Mouse (Mus musculus) forebrain, embryonic 11.5 days (tissue): ENCODE results near the gene Impdh1. TPM values are rescaled to one million over a fixed set of nuclear protein-coding genes. Genes with fewer than 3 reads are reported as not detected.
"Not testable (repeated sequence)": the region's sequence is repeated elsewhere in the genome, so short reads cannot be mapped to it uniquely, and the experiment has no call there.

Experiments
- ATAC-seq: fragments of 200-750 bp; cut with Nextera tagmentation; replicated peaks from 2 replicates; pipeline ENCODE4 v1.8.0; 2017; ENCODE audit warnings: moderate TSS enrichment; ENCODE audit not compliant: low FRiP score
- DNase-seq: peaks from one replicate; pipeline ENCODE4 v3.0.0-alpha.2; 2017; ENCODE audit warnings: low spot score
- H3K27ac ChIP-seq: fragments of 300-500 bp; sonication (generic); 2 replicates; pipeline ENCODE4 v1.5.1; 2014; ENCODE audit warnings: low read depth, low read length
- H3K27me3 ChIP-seq: fragments of 300-500 bp; sonication (generic); 2 replicates; pipeline ENCODE4 v1.6.1; 2014; ENCODE audit warnings: mild to moderate bottlenecking, low read length, mixed read lengths; ENCODE audit not compliant: control insufficient read depth, insufficient read depth
- H3K36me3 ChIP-seq: fragments of 300-500 bp; sonication (generic); 2 replicates; pipeline ENCODE4 v1.6.1; 2014; ENCODE audit warnings: mild to moderate bottlenecking, low read length, moderate library complexity, mixed read lengths; ENCODE audit not compliant: control insufficient read depth, insufficient read depth
- H3K4me1 ChIP-seq: fragments of 300-500 bp; sonication (generic); replicated peaks from 2 replicates; pipeline ENCODE4 v1.6.1; 2014; ENCODE audit warnings: low read length, mixed read lengths; ENCODE audit not compliant: control insufficient read depth, insufficient read depth
- H3K4me2 ChIP-seq: fragments of 300-500 bp; sonication (generic); 2 replicates; pipeline ENCODE4 v1.6.1; 2014; ENCODE audit warnings: low read depth, mild to moderate bottlenecking, low read length, moderate library complexity, mixed read lengths; ENCODE audit not compliant: severe bottlenecking
- H3K4me3 ChIP-seq: fragments of 300-500 bp; sonication (generic); 2 replicates; pipeline ENCODE4 v1.5.1; 2014; ENCODE audit warnings: low read depth, low read length
- H3K9ac ChIP-seq: fragments of 300-500 bp; sonication (generic); 2 replicates; pipeline ENCODE4 v1.6.1; 2014; ENCODE audit warnings: low read length
- H3K9me3 ChIP-seq: fragments of 300-500 bp; sonication (generic); 2 replicates; pipeline ENCODE4 v1.6.1; 2016; ENCODE audit warnings: low read length, mixed read lengths; ENCODE audit not compliant: control insufficient read depth
- WGBS: fragments of 180-500 bp; shearing (Covaris S2); extraction: QIAGEN DNeasy Blood & Tissue Kit; methylation state at CpG from one replicate; pipeline ENCODE4 v1.1.7; 2014; 5-methylcytosine and 5-hydroxymethylcytosine counted together
- polyA plus RNA-seq: library from polyadenylated mRNA; unstranded; fragments of >200 nt; fragmentation: Nextera tagmentation; extraction: Ambion mirVana; gene quantifications from 2 replicates; pipeline ENCODE4 v1.2.1, GENCODE M21; 2014

Gene Impdh1
- polyA plus RNA-seq, 1 experiment from 2014 or later: 38.3 TPM

DNA sequence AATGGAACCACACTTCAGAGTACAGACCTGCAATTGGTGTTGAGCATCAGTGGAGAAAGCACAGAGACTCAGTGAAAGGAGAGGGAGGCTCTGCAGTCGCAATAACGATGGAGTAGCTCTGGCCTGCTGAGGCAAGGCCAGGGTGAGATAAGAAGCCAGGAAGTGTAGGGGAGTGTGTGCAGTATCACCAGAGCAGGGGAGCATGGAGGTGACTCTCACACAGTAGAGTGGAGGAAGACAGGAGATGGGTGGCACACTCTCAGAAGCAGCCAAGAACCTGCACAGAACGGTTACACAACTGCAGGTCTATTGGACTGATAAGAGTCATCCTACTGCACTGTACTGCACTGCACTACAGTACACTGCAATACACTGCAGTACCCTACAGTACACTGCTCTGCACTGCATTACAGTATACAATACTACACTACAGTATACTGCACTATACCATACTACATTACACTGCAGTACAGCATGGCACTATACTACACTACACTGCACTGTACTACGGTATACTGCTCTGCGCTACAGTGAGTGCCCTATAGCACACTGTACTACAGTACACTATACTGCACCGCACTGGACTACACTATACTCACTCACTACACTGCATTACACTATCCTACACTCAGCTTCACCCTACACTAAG lies 13.2 kb upstream of the Impdh1 start:
- Histone ChIP-seq H3K27ac (no peak overlapping the region), H3K9me3 (no peaks in the 10 kb centered on the region), H3K4me2 (no peak overlapping the region), H3K36me3 (no peaks in the 10 kb centered on the region), H3K4me3 (no peak overlapping the region), H3K4me1 (no peaks in the 10 kb centered on the region), H3K9ac (no peak overlapping the region), H3K27me3 (no peaks in the 10 kb centered on the region)
- ATAC-seq (no peak), DNase-seq (no peak)
- WGBS: 90% methylated on average over 6 of the region's 6 CpGs

DNA sequence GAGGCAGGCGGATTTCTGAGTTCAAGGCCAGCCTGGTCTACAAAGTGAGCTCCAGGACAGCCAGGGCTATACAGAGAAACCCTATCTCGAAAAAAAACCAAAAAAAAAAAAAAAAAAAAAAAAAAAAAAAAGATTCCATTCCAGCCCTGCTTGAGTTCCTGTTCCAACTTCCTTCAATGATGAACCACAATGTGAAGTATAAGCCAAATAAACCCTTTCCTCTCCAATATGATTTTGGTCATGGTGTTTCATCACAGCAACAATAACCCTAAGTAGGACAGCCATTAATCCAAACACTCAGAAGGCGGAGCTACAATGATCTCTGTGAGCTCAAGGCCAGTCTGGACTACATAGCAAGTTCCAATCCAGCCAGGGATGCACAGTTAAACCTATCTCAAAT lies 1.6 kb upstream of the Impdh1 start:
- not testable (repeated sequence) for H3K4me3 ChIP-seq, H3K36me3 ChIP-seq, DNase-seq, H3K4me2 ChIP-seq, H3K27ac ChIP-seq, H3K9me3 ChIP-seq, H3K9ac ChIP-seq, ATAC-seq
- peaks cover 18% of the 10 kb centered on the region for H3K4me1 ChIP-seq
- 87% methylated on average over 1 of the region's 3 CpGs for WGBS
- H3K27me3 ChIP-seq: peaks cover 21% of the 10 kb centered on the region

DNA sequence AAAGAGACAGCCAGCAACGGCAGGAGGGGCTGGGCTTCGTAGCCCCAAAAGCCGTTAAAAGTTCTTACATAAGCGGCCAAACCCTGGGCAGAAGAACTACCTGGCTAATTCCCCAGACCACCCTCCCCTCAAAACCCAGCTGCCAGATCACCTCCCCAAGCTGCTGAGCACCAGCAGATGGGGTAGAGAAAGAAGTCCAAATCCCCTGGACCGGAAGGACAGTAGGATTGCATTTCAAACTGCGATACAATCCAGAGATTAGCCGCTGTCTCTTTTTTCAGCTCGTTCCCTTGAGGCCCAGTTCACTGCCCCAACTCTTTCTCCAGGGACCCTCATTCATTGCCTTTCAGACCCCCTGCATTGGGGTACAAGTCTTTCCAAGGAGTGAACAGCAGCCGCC lies 983 bp downstream of the Impdh1 start:
- Histone ChIP-seq H3K4me1 (peaks cover 26% of the 10 kb centered on the region), H3K36me3 (no peaks in the 10 kb centered on the region), H3K4me2 (peak overlapping the region; percentile 96), H3K9me3 (no peaks in the 10 kb centered on the region), H3K4me3 (peak overlapping the region; percentile 67), H3K9ac (peak overlapping the region; percentile 65), H3K27me3 (peaks cover 21% of the 10 kb centered on the region), H3K27ac (no peak overlapping the region)
- no peak for DNase-seq
- 8% methylated on average over 9 of the region's 9 CpGs for WGBS
- ATAC-seq: no peak

DNA sequence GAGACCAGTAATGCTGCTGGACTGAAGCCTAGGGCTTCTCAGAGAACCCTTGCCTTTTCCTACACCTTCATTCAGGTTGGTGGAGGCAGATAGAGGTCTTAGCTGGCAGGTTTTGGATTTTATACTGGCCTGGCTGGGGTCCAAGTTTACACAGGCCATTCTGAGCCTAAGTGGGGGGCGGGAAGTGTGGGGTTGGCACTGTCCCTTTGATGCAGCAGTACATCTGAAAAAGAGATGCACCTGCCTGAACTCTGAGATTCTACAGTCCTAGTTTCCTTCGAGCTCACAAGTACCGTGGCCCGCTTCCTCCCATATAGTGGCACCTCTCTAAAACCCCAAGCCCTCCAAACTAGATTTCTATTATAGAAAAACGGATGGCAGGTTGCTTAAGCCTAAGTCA lies 1.4 kb downstream of the Impdh1 start:
- 32% methylated on average over 5 of the region's 5 CpGs for WGBS
- no peaks in the 10 kb centered on the region for H3K9me3 ChIP-seq
- ATAC-seq: no peak
- no peak overlapping the region for H3K4me3 ChIP-seq
- no peaks in the 10 kb centered on the region for H3K36me3 ChIP-seq
- peaks cover 21% of the 10 kb centered on the region for H3K27me3 ChIP-seq
- DNase-seq: no peak
- H3K27ac ChIP-seq: no peak overlapping the region
- peak overlapping the region; percentile 5; the same call in 1 of the 2 replicates for H3K9ac ChIP-seq
- H3K4me2 ChIP-seq: peak overlapping the region; percentile 96
- peaks cover 26% of the 10 kb centered on the region for H3K4me1 ChIP-seq

DNA sequence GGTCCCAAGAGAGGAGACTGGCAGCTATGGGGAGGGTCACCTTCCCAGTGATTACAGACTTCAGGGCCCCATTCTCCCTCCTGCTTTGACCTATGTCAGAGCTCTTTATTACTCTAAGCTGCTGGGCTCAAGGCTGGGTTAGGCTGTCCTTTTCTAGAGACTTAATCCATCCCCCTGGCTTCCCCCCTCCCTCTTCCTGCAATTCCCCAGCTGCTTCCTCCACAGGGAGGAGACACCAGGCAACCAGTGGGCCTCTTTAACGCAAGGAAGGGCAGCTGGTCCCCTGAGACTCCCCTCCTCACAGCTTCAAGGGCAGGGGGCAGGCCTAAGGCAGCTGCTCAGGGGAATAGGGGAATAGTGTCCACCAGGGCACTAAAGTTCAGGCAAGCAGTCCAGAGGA lies 1.9 kb downstream of the Impdh1 start:
- no peak for ATAC-seq
- Histone ChIP-seq H3K36me3 (no peaks in the 10 kb centered on the region), H3K4me2 (no peak overlapping the region), H3K4me1 (peaks cover 26% of the 10 kb centered on the region), H3K4me3 (no peak overlapping the region), H3K27me3 (peaks cover 21% of the 10 kb centered on the region), H3K27ac (no peak overlapping the region), H3K9ac (no peak overlapping the region), H3K9me3 (no peaks in the 10 kb centered on the region)
- WGBS: 0% methylated on average over 1 of the region's 1 CpGs
- no peak for DNase-seq

DNA sequence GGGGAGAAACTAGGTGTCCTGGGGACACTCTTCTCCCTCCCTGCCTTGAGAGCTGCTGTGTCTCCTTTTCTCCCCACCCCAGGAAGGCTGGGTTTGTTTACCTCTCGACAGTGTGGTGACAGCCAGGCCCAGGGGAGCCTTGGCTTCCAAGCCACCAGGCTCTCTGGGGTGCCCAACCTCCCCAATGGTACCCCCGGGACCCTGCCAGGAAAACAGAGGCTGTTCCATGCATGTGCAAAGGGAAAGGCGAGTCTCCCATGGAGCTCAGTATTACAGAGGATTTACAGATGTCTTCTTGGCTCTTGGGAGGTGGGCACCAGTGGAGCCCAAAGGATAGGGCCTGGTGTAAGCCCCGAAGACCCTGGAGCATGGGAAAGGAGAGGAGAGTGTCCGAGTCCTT lies 2.7 kb downstream of the Impdh1 start:
- H3K9ac ChIP-seq: no peak overlapping the region
- no peaks in the 10 kb centered on the region for H3K36me3 ChIP-seq
- no peak for ATAC-seq
- 52% methylated on average over 5 of the region's 5 CpGs for WGBS
- no peaks in the 10 kb centered on the region for H3K9me3 ChIP-seq
- peaks cover 26% of the 10 kb centered on the region for H3K4me1 ChIP-seq
- no peak overlapping the region for H3K4me2 ChIP-seq
- H3K27me3 ChIP-seq: peaks cover 21% of the 10 kb centered on the region
- no peak overlapping the region for H3K4me3 ChIP-seq
- DNase-seq: no peak
- H3K27ac ChIP-seq: no peak overlapping the region

DNA sequence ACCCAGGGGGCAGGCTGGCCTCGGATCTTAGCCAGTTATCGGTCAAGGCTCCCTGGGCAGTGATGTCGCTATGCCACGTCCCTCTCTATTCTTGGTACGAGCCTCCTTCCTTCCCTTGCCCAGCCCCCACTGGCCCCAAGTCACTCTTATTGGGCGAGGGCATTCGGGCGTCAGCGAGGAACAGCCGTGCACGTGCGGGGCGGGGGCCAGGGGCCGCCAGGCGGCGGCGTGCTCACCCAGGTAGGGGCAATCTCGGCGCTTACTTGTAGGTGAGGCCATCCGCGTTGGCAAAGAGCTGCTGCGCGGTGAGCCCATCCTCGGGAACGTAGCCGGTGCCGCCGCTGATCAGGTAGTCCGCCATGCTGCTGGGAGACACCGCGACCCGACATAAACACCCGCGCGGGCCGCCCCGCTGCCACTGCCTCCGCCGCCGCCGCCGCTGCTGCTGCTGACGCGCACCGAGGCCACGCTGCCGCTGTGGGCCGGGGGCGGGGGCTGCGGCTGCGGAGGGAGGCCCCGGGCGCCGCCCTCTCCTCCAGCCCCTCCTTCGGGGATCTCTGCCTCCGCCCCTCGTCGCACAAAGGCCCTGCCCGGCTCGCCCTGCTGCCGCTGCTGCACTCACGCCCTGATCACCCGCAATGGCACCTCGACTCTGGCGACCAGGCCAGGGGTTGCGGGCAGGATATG lies 4.2 kb downstream of the Impdh1 start:
- H3K36me3 ChIP-seq: no peaks in the 10 kb centered on the region
- peak overlapping the region; percentile 59 for H3K4me3 ChIP-seq
- H3K4me2 ChIP-seq: peak overlapping the region; percentile 94
- under 1% methylated on average over 48 of the region's 66 CpGs for WGBS
- H3K9ac ChIP-seq: peak overlapping the region; percentile 73
- DNase-seq (peak; percentile 90), ATAC-seq (peak; percentile 85)
- H3K27me3 ChIP-seq: peaks cover 21% of the 10 kb centered on the region
- H3K27ac ChIP-seq: no peak overlapping the region; the same call in 1 of the 2 replicates
- no peaks in the 10 kb centered on the region for H3K9me3 ChIP-seq
- H3K4me1 ChIP-seq: peaks cover 26% of the 10 kb centered on the region

DNA sequence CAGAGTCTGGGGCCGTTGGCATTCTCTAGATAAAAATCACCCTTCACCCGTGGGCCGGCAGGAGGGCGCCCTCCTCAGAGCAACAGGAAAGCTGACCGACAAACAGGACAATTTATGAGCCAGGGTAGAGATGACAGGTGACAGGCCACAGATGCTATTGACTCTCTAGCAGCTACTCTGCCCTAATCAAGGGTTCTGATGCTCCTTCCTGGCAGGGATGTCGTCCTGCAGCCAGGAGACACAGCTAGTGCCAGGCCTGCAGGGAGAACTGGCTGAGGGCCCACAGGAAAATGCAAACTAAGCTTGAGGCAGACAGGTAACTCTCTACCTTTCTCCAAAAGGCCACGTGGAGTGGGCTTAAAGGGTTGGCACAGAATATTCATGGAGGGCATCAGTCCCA lies 5.0 kb downstream of the Impdh1 start:
- peaks cover 23% of the 10 kb centered on the region for H3K4me1 ChIP-seq
- DNase-seq (no peak), ATAC-seq (no peak)
- H3K4me2 ChIP-seq: peak overlapping the region; percentile 94
- no peaks in the 10 kb centered on the region for H3K36me3 ChIP-seq
- peaks cover 21% of the 10 kb centered on the region for H3K27me3 ChIP-seq
- no peaks in the 10 kb centered on the region for H3K9me3 ChIP-seq
- H3K4me3 ChIP-seq: peak overlapping the region; percentile 59
- H3K27ac ChIP-seq: no peak overlapping the region
- H3K9ac ChIP-seq: peak overlapping the region; percentile 73
- 35% methylated on average over 7 of the region's 7 CpGs for WGBS
